Mouse (Mus musculus) kidney, embryonic 16.5 days (tissue): ENCODE data around the gene Rapgef4. TPM values are rescaled to one million over a fixed set of nuclear protein-coding genes. Genes with fewer than 3 reads are reported as not detected.
"Not testable (repeated sequence)": the region's sequence is repeated elsewhere in the genome, so short reads cannot be mapped to it uniquely, and the experiment has no call there.

Experiments used
- ATAC-seq: fragments of 200-750 bp; cut with Nextera tagmentation; 2 replicates; pipeline ENCODE4 v1.8.0; 2017; ENCODE audit warnings: moderate TSS enrichment; ENCODE audit not compliant: low FRiP score, low TSS enrichment
- H3K27ac ChIP-seq: fragments of 300-500 bp; sonication (generic); 2 replicates; pipeline ENCODE4 v1.5.1; 2014; ENCODE audit warnings: low read length
- H3K27me3 ChIP-seq: fragments of 300-500 bp; sonication (generic); 2 replicates; pipeline ENCODE4 v1.6.1; 2014; ENCODE audit warnings: low read length, control low read depth, mixed read lengths; ENCODE audit not compliant: insufficient read depth
- H3K36me3 ChIP-seq: fragments of 300-500 bp; sonication (generic); 2 replicates; pipeline ENCODE4 v1.6.1; 2014; ENCODE audit warnings: low read length, control low read depth, mixed read lengths; ENCODE audit not compliant: insufficient read depth
- H3K4me1 ChIP-seq: fragments of 300-500 bp; sonication (generic); 2 replicates; pipeline ENCODE4 v1.6.1; 2014; ENCODE audit warnings: low read length, control low read depth, mixed read lengths; ENCODE audit not compliant: insufficient read depth
- H3K4me2 ChIP-seq: fragments of 300-500 bp; sonication (generic); replicated peaks from 2 replicates; pipeline ENCODE4 v1.6.1; 2014; ENCODE audit warnings: low read depth, low read length
- H3K4me3 ChIP-seq: fragments of 300-500 bp; sonication (generic); 2 replicates; pipeline ENCODE4 v1.5.1; 2014; ENCODE audit warnings: mild to moderate bottlenecking, low read length
- H3K9ac ChIP-seq: fragments of 300-500 bp; sonication (generic); replicated peaks from 2 replicates; pipeline ENCODE4 v1.6.1; 2014; ENCODE audit warnings: low read length
- H3K9me3 ChIP-seq: fragments of 300-500 bp; sonication (generic); 2 replicates; pipeline ENCODE4 v1.6.1; 2016; ENCODE audit warnings: low read length, control low read depth
- WGBS: fragments of 180-500 bp; shearing (Covaris S2); extraction: QIAGEN DNeasy Blood & Tissue Kit; methylation state at CpG from one replicate; pipeline ENCODE4 v1.1.7; 2014; 5-methylcytosine and 5-hydroxymethylcytosine counted together
- polyA plus RNA-seq: library from polyadenylated mRNA; unstranded; fragments of >200 nt; fragmentation: Nextera tagmentation; extraction: Ambion mirVana; gene quantifications from 2 replicates; pipeline ENCODE4 v1.2.1, GENCODE M21; 2015

Gene Rapgef4
- polyA plus RNA-seq, 1 experiment from 2014 or later = 6.9 TPM

DNA sequence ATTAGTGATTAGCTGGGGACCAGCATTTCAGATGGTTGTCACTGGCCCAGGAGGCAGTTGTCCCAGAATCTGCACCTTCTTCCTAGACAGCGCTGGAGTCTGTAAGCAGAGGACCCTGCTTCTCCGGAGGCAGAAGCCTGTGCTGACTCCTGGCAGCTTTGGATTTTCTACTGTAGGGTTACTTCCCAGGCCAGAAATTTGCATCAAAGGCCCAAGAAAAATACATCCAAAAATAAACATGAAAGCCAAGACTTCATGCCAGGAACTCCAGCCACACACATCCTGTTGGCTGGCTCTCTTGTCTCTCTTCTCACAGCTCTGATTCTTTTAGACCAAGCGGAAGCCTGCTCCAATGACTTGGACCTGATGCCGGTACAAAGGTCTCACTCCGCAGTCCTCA, 73.2 kb downstream of the Rapgef4 start:
- H3K27me3 ChIP-seq = no peaks in the 10 kb centered on the region
- 0 out of 2 replicates have a peak overlapping the region, but pooled peaks have one; percentile 10 for H3K9ac ChIP-seq
- no peaks in the 10 kb centered on the region for H3K36me3 ChIP-seq
- peaks cover 9% of the 10 kb centered on the region; the same call in 1 of the 2 replicates for H3K4me1 ChIP-seq
- peak overlapping the region; percentile 70 for H3K27ac ChIP-seq
- ATAC-seq = no peak
- peak overlapping the region; percentile 32; the same call in 1 of the 2 replicates for H3K4me2 ChIP-seq
- peak overlapping the region; percentile 26 for H3K4me3 ChIP-seq
- 65% methylated on average over 5 of the region's 5 CpGs for WGBS
- no peaks in the 10 kb centered on the region for H3K9me3 ChIP-seq

DNA sequence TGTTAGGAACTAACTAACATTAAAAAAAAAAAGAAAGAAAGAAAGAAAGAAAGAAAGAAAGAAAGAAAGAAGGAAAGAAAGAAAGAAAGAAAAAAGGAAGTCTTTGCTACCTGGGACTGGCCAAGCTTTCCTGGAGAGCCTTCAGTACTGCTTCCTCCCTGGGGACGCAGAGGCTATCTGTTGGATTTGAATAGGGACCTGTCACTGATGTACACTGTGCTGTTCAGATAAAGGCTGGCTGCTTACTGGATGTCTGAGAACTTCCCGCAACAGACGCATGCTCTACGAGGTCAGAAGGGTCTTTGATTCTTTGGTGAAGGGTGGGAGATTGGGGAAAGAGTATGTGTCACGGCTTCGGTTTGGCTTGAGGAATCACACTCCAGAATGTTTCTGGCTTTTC, 73.7 kb downstream of the Rapgef4 start:
- Histone ChIP-seq H3K27me3 (no peaks in the 10 kb centered on the region), H3K4me2 (peak overlapping the region; percentile 21), H3K9me3 (no peaks in the 10 kb centered on the region), H3K9ac (no peak overlapping the region), H3K4me1 (peaks cover 9% of the 10 kb centered on the region; the same call in 1 of the 2 replicates), H3K36me3 (no peaks in the 10 kb centered on the region), H3K27ac (peak overlapping the region; percentile 65), H3K4me3 (peak overlapping the region; percentile 26)
- 72% methylated on average over 6 of the region's 6 CpGs for WGBS
- no peak for ATAC-seq

DNA sequence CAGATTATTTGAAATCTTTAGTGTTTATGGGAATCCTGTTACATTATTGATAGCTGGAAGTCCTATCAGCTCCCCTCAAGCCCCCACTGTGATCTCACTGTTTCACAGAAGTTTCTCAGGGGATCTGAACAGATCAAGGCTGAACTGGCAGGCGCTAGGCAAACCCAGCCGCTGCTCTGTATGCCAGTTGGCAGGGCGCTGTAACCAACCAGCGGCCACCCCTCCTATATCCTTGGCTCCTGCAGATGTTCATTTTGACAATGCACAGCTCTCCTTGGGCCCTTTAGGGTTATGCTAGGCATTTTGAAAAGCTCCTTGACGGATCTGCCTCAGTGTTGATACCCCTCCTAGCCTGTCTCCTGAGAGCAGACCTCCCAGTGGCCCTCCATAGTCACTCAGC, 74.4 kb downstream of the Rapgef4 start:
- Histone ChIP-seq H3K27me3 (no peaks in the 10 kb centered on the region), H3K36me3 (no peaks in the 10 kb centered on the region), H3K27ac (peak overlapping the region; percentile 24; the same call in 1 of the 2 replicates), H3K9me3 (no peaks in the 10 kb centered on the region), H3K4me2 (peak overlapping the region; percentile 29), H3K9ac (peak overlapping the region; percentile 0), H3K4me3 (peak overlapping the region; percentile 28), H3K4me1 (peaks cover 5% of the 10 kb centered on the region; the same call in 1 of the 2 replicates)
- ATAC-seq = no peak
- 78% methylated on average over 5 of the region's 5 CpGs for WGBS

DNA sequence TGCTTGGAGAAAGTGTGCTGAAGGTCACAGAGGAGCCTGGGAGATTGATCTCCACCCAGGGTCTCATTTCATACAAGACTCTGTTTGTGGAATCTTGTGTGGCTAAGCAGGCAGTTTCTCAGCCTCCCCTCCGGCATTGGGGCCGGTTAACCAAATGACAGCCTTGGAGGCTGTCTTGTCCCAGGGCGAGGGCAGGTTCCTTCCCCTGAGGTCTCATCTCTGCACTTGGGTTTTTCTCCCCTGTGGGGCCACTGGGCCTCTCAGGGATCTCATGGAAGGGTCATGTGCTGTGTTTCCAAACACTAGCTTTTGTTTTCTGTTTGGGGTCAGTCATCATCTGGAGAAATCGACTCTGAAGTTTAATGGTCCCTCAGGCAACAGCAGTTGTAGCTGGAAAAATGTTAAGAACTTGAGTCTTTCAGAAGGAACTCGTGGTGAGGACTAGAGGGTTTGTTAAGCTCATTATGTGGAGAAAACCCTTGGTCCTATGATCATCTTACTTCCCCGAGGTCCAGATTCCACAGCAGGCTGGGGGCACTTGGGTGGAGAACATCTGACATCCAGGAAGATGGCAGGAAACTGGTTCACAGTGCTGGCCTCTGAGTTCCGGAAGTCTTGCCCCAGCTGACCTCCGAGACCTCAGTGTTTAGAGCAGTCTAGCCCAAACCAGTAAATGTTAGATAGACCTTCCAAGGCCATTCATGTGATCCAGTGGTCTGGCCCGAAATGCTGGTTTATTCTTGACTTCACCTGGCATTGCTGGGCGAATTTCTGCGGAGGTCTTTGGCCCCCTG, 75.2 kb downstream of the Rapgef4 start:
- no peaks in the 10 kb centered on the region for H3K4me1 ChIP-seq
- H3K4me2 ChIP-seq = peak overlapping the region; percentile 29
- peak overlapping the region; percentile 11; the same call in 1 of the 2 replicates for H3K27ac ChIP-seq
- no peak for ATAC-seq
- peak overlapping the region; percentile 28 for H3K4me3 ChIP-seq
- H3K9me3 ChIP-seq = no peaks in the 10 kb centered on the region
- H3K36me3 ChIP-seq = no peaks in the 10 kb centered on the region
- no peaks in the 10 kb centered on the region for H3K27me3 ChIP-seq
- H3K9ac ChIP-seq = 0 out of 2 replicates have a peak overlapping the region, but pooled peaks have one; percentile 0
- WGBS = 59% methylated on average over 11 of the region's 11 CpGs

DNA sequence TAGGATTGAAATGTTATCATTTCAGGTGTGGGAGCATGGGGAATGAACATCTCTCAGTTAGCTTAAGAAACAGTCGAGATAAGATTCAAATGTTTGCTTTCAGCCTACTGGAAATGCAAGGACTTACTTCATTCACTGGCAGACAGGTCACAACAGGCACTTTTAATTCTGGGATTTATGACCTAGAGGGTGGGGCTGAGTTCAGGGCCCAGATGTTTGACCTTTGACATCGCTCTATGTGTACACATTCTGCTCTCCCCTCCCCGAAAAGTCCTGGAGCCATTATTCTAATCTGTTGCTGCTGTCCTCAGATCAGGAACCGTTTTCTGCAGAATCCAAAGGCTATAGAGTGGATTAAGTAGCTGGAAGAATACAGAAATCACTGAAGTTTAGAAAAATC, 81.9 kb downstream of the Rapgef4 start:
- 26% methylated on average over 4 of the region's 4 CpGs for WGBS
- Histone ChIP-seq H3K27ac (no peak overlapping the region), H3K9ac (no peak overlapping the region), H3K4me1 (no peaks in the 10 kb centered on the region), H3K4me3 (no peak overlapping the region), H3K36me3 (no peaks in the 10 kb centered on the region), H3K4me2 (no peak overlapping the region), H3K27me3 (no peaks in the 10 kb centered on the region), H3K9me3 (no peaks in the 10 kb centered on the region)
- no peak for ATAC-seq

DNA sequence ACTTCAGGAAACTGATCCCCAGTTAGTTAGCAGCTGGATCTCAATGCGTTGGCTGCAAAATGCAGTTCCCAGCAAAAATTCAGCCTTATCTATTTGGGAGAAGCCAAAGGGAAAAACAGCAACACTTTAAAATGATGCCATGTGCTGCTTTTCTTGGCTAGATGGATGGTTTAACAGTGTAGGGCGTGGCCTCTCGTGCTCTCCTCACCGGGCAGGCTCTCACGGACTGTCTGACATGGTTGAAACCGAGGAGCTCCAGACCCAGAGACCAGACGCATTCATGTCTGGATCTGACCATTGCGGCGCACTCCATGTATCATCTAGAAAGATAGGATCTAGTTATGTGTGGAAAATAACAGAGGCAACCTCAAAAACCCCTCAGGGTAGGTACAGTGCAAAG, 87.5 kb downstream of the Rapgef4 start:
- Histone ChIP-seq H3K9me3 (no peaks in the 10 kb centered on the region), H3K4me3 (no peak overlapping the region), H3K36me3 (no peaks in the 10 kb centered on the region), H3K27ac (no peak overlapping the region), H3K4me2 (no peak overlapping the region), H3K9ac (no peak overlapping the region), H3K4me1 (no peaks in the 10 kb centered on the region), H3K27me3 (no peaks in the 10 kb centered on the region)
- no peak for ATAC-seq
- 68% methylated on average over 9 of the region's 9 CpGs for WGBS

DNA sequence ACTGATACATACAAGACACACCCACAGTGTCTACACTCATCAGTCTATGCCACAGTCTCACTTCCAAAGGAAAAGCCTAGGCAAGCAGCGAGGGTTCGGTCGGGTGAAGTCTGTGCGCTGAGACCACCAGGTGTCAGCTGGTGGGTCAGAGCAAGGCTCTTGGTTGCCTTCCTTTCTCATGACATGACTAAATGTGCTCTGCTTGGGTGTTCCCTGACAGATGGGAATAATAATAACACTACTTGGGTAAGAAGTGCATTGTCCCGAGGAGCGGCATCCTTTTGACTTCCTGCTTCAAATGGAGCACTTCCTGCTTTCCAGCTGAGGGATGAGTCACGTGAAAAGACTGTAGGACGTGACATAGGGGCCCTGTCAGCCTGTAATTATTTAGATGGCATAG, 89.0 kb downstream of the Rapgef4 start:
- Histone ChIP-seq H3K9me3 (no peaks in the 10 kb centered on the region), H3K9ac (no peak overlapping the region), H3K4me1 (no peaks in the 10 kb centered on the region), H3K4me3 (no peak overlapping the region), H3K36me3 (no peaks in the 10 kb centered on the region), H3K4me2 (no peak overlapping the region), H3K27ac (0 out of 2 replicates have a peak overlapping the region, but pooled peaks have one; percentile 2), H3K27me3 (no peaks in the 10 kb centered on the region)
- no peak for ATAC-seq
- WGBS = 58% methylated on average over 8 of the region's 8 CpGs

DNA sequence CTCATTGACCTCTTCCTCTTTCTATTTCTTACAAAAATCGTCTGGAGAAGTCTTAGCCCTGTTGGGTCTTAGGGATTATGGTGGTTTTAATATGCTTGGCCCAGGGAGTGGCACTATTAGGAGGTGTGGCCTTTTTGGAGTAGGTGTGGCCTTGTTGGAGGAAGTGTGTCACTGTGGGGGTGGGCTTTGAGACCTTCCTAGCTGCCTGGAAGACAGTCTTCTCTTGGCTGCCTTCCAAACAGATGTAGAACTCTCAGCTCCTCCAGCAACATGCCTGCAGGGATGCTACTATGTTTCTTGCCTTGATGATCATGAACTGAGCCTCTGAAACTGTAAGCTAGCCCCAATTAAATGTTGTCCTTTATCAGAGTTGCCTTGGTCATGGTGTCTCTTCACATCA, 92.1 kb downstream of the Rapgef4 start:
- 75% methylated on average over 1 of the region's 1 CpGs for whole genome bisulfite sequencing
- not testable (repeated sequence) for H3K27ac ChIP-seq, H3K27me3 ChIP-seq, ATAC-seq, H3K9ac ChIP-seq, H3K4me2 ChIP-seq, H3K4me1 ChIP-seq, H3K36me3 ChIP-seq, H3K4me3 ChIP-seq, H3K9me3 ChIP-seq

DNA sequence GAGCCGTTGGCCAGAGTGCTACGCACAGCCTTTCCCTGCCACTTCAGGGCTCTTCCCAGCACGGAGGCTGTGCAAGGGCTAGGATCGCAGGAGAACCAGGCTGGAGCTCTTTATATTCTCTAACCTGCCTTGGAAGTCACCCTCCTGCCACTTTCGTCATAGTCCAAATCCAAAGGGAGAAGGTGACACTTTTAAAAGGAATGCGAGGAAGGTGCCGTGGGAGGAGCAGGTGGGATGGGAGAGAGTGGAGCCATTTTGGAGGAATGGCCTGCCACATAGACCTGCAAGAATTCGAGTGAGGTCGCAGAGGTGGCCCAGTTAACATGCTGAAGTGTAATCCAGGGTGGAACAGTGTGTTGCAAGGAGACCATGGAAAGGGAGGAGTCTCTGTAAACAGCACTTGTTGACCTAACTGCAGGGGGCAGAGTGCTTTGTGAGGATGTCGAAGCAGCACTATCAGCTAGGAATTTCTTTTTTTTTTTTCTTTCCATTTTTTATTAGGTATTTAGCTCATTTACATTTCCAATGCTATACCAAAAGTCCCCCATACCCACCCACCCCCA, 94.0 kb downstream of the Rapgef4 start:
- ATAC-seq = no peak
- 83% methylated on average over 10 of the region's 10 CpGs for WGBS
- no peak overlapping the region for H3K4me3 ChIP-seq

More for the DNA sequence above, 94.0 kb downstream of the Rapgef4 start:
- Histone ChIP-seq H3K27me3 (no peaks in the 10 kb centered on the region), H3K27ac (no peak overlapping the region), H3K4me2 (no peak overlapping the region), H3K4me1 (no peaks in the 10 kb centered on the region), H3K9ac (no peak overlapping the region), H3K36me3 (no peaks in the 10 kb centered on the region), H3K9me3 (no peaks in the 10 kb centered on the region)
